Mouse (Mus musculus) inflammation-experienced regulatory T-cells, adult 6 months (primary cell): ENCODE measurements around the gene Cul9. TPM values are rescaled to one million over a fixed set of nuclear protein-coding genes. Genes with fewer than 3 reads are reported as not detected.

Experiments used
- polyA plus RNA-seq, 3 experiments: library from polyadenylated mRNA; unstranded; fragments of 100-300 nt; shearing (Covaris generic); gene quantifications; one replicate each; pipeline ENCODE4 v1.2.1; 2017

The Cul9 gene
- polyA plus RNA-seq, 3 experiments from 2014 or later: 0.78 to 7.5 (median 3.1) TPM

Other genes starting within 250 kb of the Cul9 start
- not detected for gene Dlk2, start 249.0 kb downstream of the Cul9 start, polyA plus RNA-seq
- 1 to 10 TPM; 1.8 to 3.9 (median 2.8) TPM for gene Abcc10, start 218.0 kb downstream of the Cul9 start, polyA plus RNA-seq
- gene Zfp318, start 162.7 kb downstream of the Cul9 start, polyA plus RNA-seq: 1 to 10 TPM; 2.5 to 5.7 (median 3.9) TPM
- gene Crip3, start 117.5 kb downstream of the Cul9 start, polyA plus RNA-seq: not detected
- not detected for gene Slc22a7, start 107.9 kb downstream of the Cul9 start, polyA plus RNA-seq
- gene Ttbk1, start 58.7 kb downstream of the Cul9 start, polyA plus RNA-seq: 1 to 10 TPM in 1 of 3 experiments, under 1 TPM in 2; 0.57 to 1.2 (median 0.58) TPM
- gene Dnph1, start 49.7 kb downstream of the Cul9 start, polyA plus RNA-seq: 10 to 100 TPM in 1 of 3 experiments, 1 to 10 TPM in 2; 4.6 to 17.6 (median 6.8) TPM
- gene Srf, start 9.8 kb upstream of the Cul9 start, polyA plus RNA-seq: 10 to 100 TPM in 1 of 3 experiments, 1 to 10 TPM in 2; 4.8 to 15.7 (median 7.7) TPM
- not detected for gene Ptk7, start 83.1 kb upstream of the Cul9 start, polyA plus RNA-seq
- gene Klc4, start 99.6 kb upstream of the Cul9 start, polyA plus RNA-seq: 10 to 100 TPM in 1 of 3 experiments, 1 to 10 TPM in 2; 7.6 to 10.1 (median 9.1) TPM
- 10 to 100 TPM; 59.1 to 81.9 (median 60.2) TPM for gene Mrpl2, start 99.8 kb upstream of the Cul9 start, polyA plus RNA-seq
- 1 to 10 TPM; 1.7 to 4.1 (median 2.5) TPM for gene Cul7, start 103.9 kb upstream of the Cul9 start, polyA plus RNA-seq
- gene Rrp36, start 128.0 kb upstream of the Cul9 start, polyA plus RNA-seq: 10 to 100 TPM; 47.3 to 50.7 (median 47.7) TPM
- 100 to 1,000 TPM; 162 to 181 (median 163) TPM for gene Mea1, start 132.4 kb upstream of the Cul9 start, polyA plus RNA-seq
- 10 to 100 TPM; 20.7 to 22.4 (median 21.7) TPM for gene Klhdc3, start 134.5 kb upstream of the Cul9 start, polyA plus RNA-seq
- 10 to 100 TPM; 23.2 to 25.5 (median 23.5) TPM for gene Ppp2r5d, start 158.7 kb upstream of the Cul9 start, polyA plus RNA-seq
- 1 to 10 TPM; 3.1 to 4.8 (median 4.6) TPM for gene Pex6, start 165.1 kb upstream of the Cul9 start, polyA plus RNA-seq
- gene Gnmt, start 182.8 kb upstream of the Cul9 start, polyA plus RNA-seq: 1 to 10 TPM in 1 of 3 experiments, under 1 TPM in 2; 0.40 to 2.3 (median 0.72) TPM
- gene Cnpy3, start 205.8 kb upstream of the Cul9 start, polyA plus RNA-seq: 10 to 100 TPM; 19.1 to 36.3 (median 27.8) TPM
- gene Ptcra, start 217.3 kb upstream of the Cul9 start, polyA plus RNA-seq: under 1 TPM in 2 of 3 experiments, not detected in 1; 0.44 to 0.47 TPM
- gene 2310039H08Rik, start 226.2 kb upstream of the Cul9 start, polyA plus RNA-seq: 10 to 100 TPM; 16.4 to 17.9 (median 17.3) TPM
- gene Rpl7l1, start 236.3 kb upstream of the Cul9 start, polyA plus RNA-seq: 100 to 1,000 TPM; 120 to 149 (median 139) TPM